Mouse (Mus musculus) midbrain, embryonic 10.5 days (tissue): ENCODE results near the gene Usp33. TPM values are rescaled to one million over a fixed set of nuclear protein-coding genes. Genes with fewer than 3 reads are reported as not detected.
A peak's percentile ranks its signal among the peaks of the same experiment; 100 is the strongest.

Experiments used
- DNase-seq: peaks from one replicate; pipeline ENCODE4 v3.0.0-alpha.2; 2017; ENCODE audit warnings: low spot score
- H3K27ac ChIP-seq: fragments of 300-500 bp; sonication (generic); replicated peaks from 2 replicates; pipeline ENCODE4 v1.5.1; 2016; ENCODE audit warnings: mild to moderate bottlenecking
- H3K27me3 ChIP-seq: fragments of 300-500 bp; sonication (generic); 2 replicates; pipeline ENCODE4 v1.6.1; 2016; ENCODE audit warnings: low read depth, mild to moderate bottlenecking; ENCODE audit not compliant: poor library complexity, severe bottlenecking
- H3K36me3 ChIP-seq: fragments of 300-500 bp; sonication (generic); 2 replicates; pipeline ENCODE4 v1.6.1; 2016; ENCODE audit warnings: mild to moderate bottlenecking, moderate library complexity
- H3K4me1 ChIP-seq: fragments of 300-500 bp; sonication (generic); 2 replicates; pipeline ENCODE4 v1.6.1; 2016
- H3K4me3 ChIP-seq: fragments of 300-500 bp; sonication (generic); 2 replicates; pipeline ENCODE4 v1.5.1; 2016; ENCODE audit warnings: mild to moderate bottlenecking, moderate library complexity
- H3K9me3 ChIP-seq: fragments of 300-500 bp; sonication (generic); replicated peaks from 2 replicates; pipeline ENCODE4 v1.6.1; 2016; ENCODE audit warnings: mild to moderate bottlenecking
- WGBS: fragments of 180-500 bp; shearing (Covaris S2); methylation state at CpG from one replicate; pipeline ENCODE4 v1.1.7; 2016; 5-methylcytosine and 5-hydroxymethylcytosine counted together
- polyA plus RNA-seq: library from polyadenylated mRNA; unstranded; fragments of >200 nt; fragmentation: Nextera tagmentation; extraction: Ambion mirVana; gene quantifications from 2 replicates; pipeline ENCODE4 v1.2.1, GENCODE M21; 2016

Usp33 gene
- polyA plus RNA-seq, 1 experiment from 2014 or later, result 47.2 TPM

- DNase-seq, result no peak
- Histone ChIP-seq H3K4me3 (peak overlapping the region; percentile 84), H3K27me3 (no peaks in the 10 kb centered on the region), H3K4me1 (peaks cover 31% of the 10 kb centered on the region), H3K9me3 (no peaks in the 10 kb centered on the region), H3K27ac (peak overlapping the region; percentile 99), H3K36me3 (peaks cover 26% of the 10 kb centered on the region)
- 4% methylated on average over 10 of the region's 10 CpGs for WGBS
Measured at GRCm38 (mm10) chr3:152396988-152397314, 50.7 kb downstream of the Usp33 start.

GRCm38 (mm10) chr3:152397335-152397940 lies 51.2 kb downstream of the Usp33 start:
- Histone ChIP-seq H3K27me3 (no peaks in the 10 kb centered on the region), H3K4me3 (peak overlapping the region; percentile 84), H3K36me3 (peaks cover 21% of the 10 kb centered on the region), H3K27ac (peak overlapping the region; percentile 99), H3K9me3 (no peaks in the 10 kb centered on the region), H3K4me1 (peaks cover 35% of the 10 kb centered on the region)
- WGBS, result 72% methylated on average over 9 of the region's 9 CpGs
- DNase-seq, result no peak

- Histone ChIP-seq H3K9me3 (no peaks in the 10 kb centered on the region), H3K27ac (no peak overlapping the region), H3K4me1 (peaks cover 19% of the 10 kb centered on the region), H3K4me3 (no peak overlapping the region), H3K36me3 (peaks cover 6% of the 10 kb centered on the region; the same call in 1 of the 2 replicates), H3K27me3 (no peaks in the 10 kb centered on the region)
- no peak for DNase-seq
- WGBS, result 88% methylated on average over 5 of the region's 5 CpGs
Measured at GRCm38 (mm10) chr3:152400441-152400840, 54.2 kb downstream of the Usp33 start.

- H3K4me3 ChIP-seq, result no peak overlapping the region
- H3K9me3 ChIP-seq, result no peaks in the 10 kb centered on the region
- H3K4me1 ChIP-seq, result peaks cover 19% of the 10 kb centered on the region
- DNase-seq, result no peak
- no peak overlapping the region for H3K27ac ChIP-seq
- H3K36me3 ChIP-seq, result peaks cover 6% of the 10 kb centered on the region; the same call in 1 of the 2 replicates
- WGBS, result 86% methylated on average over 3 of the region's 3 CpGs
- no peaks in the 10 kb centered on the region for H3K27me3 ChIP-seq
Measured at GRCm38 (mm10) chr3:152400875-152401274, 54.6 kb downstream of the Usp33 start.

DNA sequence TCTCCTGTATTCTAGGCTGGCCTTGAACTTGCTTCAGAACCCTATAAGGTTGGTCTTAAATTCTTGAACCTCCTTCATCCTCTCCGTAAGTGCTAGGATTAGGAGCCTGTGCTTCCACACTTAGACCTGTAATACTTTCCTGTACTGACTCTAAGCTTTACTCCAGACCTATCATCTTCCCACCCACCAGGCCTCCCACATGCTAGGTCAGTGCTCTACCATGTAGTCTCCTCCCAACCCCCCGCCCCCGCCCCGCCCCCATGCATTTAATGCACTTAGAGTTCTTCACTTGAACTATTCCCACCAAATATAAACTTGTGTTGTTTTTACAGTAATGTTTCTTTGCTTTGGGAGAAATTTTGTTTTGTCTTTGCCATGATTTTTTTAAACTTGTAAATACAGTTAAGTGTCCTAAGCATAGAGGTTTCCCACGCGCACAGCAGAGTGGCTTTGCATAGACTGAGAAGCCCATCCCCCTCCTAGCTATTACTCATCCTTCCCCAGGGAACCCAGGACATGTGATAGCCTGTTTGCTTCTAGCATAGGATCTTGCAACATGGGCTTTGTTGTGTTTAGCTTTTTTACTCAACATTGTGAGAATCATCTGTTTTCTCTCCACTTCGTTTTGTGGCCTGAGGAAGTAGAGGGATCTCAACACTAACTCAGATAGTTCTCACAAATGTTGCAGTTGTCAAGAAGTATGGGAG lies 55.8 kb downstream of the Usp33 start:
- Histone ChIP-seq H3K27ac (no peak overlapping the region), H3K9me3 (no peaks in the 10 kb centered on the region), H3K4me3 (no peak overlapping the region), H3K36me3 (peaks cover 6% of the 10 kb centered on the region; the same call in 1 of the 2 replicates), H3K27me3 (no peaks in the 10 kb centered on the region), H3K4me1 (peaks cover 18% of the 10 kb centered on the region)
- DNase-seq, result no peak
- 84% methylated on average over 7 of the region's 7 CpGs for WGBS

DNA sequence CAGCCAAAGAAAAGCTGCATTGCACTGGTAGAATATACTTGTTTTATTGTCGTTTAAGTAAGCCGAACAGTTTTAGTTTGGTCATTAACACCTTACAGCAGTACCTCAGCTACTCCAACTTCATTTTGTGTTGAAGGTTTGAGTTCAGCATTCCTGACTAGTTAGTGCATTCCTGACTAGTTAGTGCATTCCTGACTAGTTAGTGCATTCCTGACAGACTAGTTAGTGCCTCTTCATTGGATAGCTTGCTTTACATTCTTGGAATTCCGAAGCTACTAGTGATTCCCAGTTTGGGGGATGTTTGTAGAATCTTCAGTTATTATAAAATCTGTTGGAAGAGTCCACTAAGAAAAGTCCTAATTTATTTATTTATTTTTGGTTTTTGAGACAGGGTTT lies 56.4 kb downstream of the Usp33 start:
- Histone ChIP-seq H3K9me3 (no peaks in the 10 kb centered on the region), H3K4me1 (peaks cover 12% of the 10 kb centered on the region), H3K36me3 (peaks cover 6% of the 10 kb centered on the region; the same call in 1 of the 2 replicates), H3K27ac (no peak overlapping the region), H3K27me3 (no peaks in the 10 kb centered on the region), H3K4me3 (no peak overlapping the region)
- WGBS, result 94% methylated on average over 3 of the region's 3 CpGs
- DNase-seq, result no peak

GRCm38 (mm10) chr3:152403827-152404226 lies 57.5 kb downstream of the Usp33 start:
- no peak overlapping the region for H3K4me3 ChIP-seq
- no peak for DNase-seq
- H3K27ac ChIP-seq, result no peak overlapping the region
- no peaks in the 10 kb centered on the region for H3K9me3 ChIP-seq
- WGBS, result 73% methylated on average over 2 of the region's 2 CpGs
- H3K36me3 ChIP-seq, result peaks cover 6% of the 10 kb centered on the region; the same call in 1 of the 2 replicates
- H3K4me1 ChIP-seq, result 0 out of 2 replicates have a peak, but pooled peaks cover 6% of the 10 kb centered on the region
- H3K27me3 ChIP-seq, result no peaks in the 10 kb centered on the region

- WGBS, result 92% methylated on average over 7 of the region's 7 CpGs
- no peak for DNase-seq
- no peak overlapping the region for H3K4me3 ChIP-seq
- no peaks in the 10 kb centered on the region for H3K36me3 ChIP-seq
- H3K27ac ChIP-seq, result no peak overlapping the region
- H3K4me1 ChIP-seq, result 0 out of 2 replicates have a peak, but pooled peaks cover 6% of the 10 kb centered on the region
- H3K9me3 ChIP-seq, result no peaks in the 10 kb centered on the region
- no peaks in the 10 kb centered on the region for H3K27me3 ChIP-seq
Measured at GRCm38 (mm10) chr3:152405420-152405819, 59.1 kb downstream of the Usp33 start.

- no peaks in the 10 kb centered on the region for H3K27me3 ChIP-seq
- no peaks in the 10 kb centered on the region for H3K9me3 ChIP-seq
- DNase-seq, result no peak
- WGBS, result 92% methylated on average over 4 of the region's 4 CpGs
- H3K4me3 ChIP-seq, result no peak overlapping the region
- no peak overlapping the region for H3K27ac ChIP-seq
- H3K36me3 ChIP-seq, result no peaks in the 10 kb centered on the region
- 0 out of 2 replicates have a peak, but pooled peaks cover 6% of the 10 kb centered on the region for H3K4me1 ChIP-seq
Measured at GRCm38 (mm10) chr3:152405978-152406640, 59.8 kb downstream of the Usp33 start.

GRCm38 (mm10) chr3:152410980-152411551 lies 64.8 kb downstream of the Usp33 start:
- no peaks in the 10 kb centered on the region for H3K4me1 ChIP-seq
- no peak for DNase-seq
- 88% methylated on average over 7 of the region's 7 CpGs for WGBS
- no peak overlapping the region for H3K4me3 ChIP-seq
- no peaks in the 10 kb centered on the region for H3K36me3 ChIP-seq
- no peak overlapping the region for H3K27ac ChIP-seq
- H3K27me3 ChIP-seq, result no peaks in the 10 kb centered on the region
- H3K9me3 ChIP-seq, result no peaks in the 10 kb centered on the region

DNA sequence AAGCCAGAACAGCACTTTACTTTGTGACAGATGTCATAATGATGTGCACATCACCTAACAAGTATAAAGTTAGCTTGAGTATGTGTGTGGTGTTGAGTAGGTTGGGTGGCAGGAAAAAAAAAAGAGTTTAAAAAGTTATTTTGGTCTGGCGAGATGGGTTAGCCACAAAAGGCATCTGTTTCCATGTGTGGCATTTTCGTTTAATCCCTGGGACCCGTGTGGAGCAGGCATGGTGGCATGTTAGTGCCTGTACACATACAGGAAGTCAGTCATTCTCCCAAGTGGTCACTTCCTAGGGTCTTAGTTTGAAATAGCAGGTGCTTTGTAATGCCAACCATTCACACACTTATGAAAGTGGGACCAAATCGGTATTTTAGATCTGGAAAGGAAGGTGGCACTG lies 66.1 kb downstream of the Usp33 start:
- Histone ChIP-seq H3K36me3 (no peaks in the 10 kb centered on the region), H3K9me3 (no peaks in the 10 kb centered on the region)
- 90% methylated on average over 4 of the region's 4 CpGs for WGBS

GRCm38 (mm10) chr3:152428925-152429324 lies 82.6 kb downstream of the Usp33 start:
- Histone ChIP-seq H3K9me3 (no peaks in the 10 kb centered on the region), H3K27me3 (no peaks in the 10 kb centered on the region), H3K4me3 (no peak overlapping the region), H3K36me3 (peaks cover 43% of the 10 kb centered on the region), H3K4me1 (no peaks in the 10 kb centered on the region), H3K27ac (no peak overlapping the region)
- DNase-seq, result no peak
- WGBS, result 93% methylated on average over 8 of the region's 8 CpGs

More for the DNA sequence above, 66.1 kb downstream of the Usp33 start:
- no peak for DNase-seq
- Histone ChIP-seq H3K4me3 (no peak overlapping the region), H3K27me3 (no peaks in the 10 kb centered on the region), H3K4me1 (no peaks in the 10 kb centered on the region), H3K27ac (no peak overlapping the region)
